Mouse (Mus musculus): Measurements from ENCODE around the gene Abi3.

- TF ChIP-seq CTCF (conservative IDR thresholded peaks at IDR 0.05 in 1 of 2, IDR thresholded peaks at IDR 0.05 in 1 of 2; ENCODE audit: low read depth in 2 of 2, low read length in 2 of 2) (no peak), ZNF384 (IDR thresholded peaks at IDR 0.05; ENCODE audit: low read depth, low read length) (no peak), MYC (IDR thresholded peaks at IDR 0.05; ENCODE audit: low read depth, low read length) (no peak)
Observed at GRCm38 (mm10) chr11:95840694-95841497, 1.4 kb downstream of the Abi3 start.

Measured in CH12.LX (cell line).